Mouse (Mus musculus) spleen, postnatal 36 days (tissue): ENCODE results near the gene Nr1d1.

Experiments
- DNase-seq, 2 experiments: peaks; one replicate each; pipeline ENCODE4 v3.0.0; 2022; ENCODE audit warnings: low spot score in 2 of 2, mixed read lengths in 1 of 2

Nr1d1 gene

DNA sequence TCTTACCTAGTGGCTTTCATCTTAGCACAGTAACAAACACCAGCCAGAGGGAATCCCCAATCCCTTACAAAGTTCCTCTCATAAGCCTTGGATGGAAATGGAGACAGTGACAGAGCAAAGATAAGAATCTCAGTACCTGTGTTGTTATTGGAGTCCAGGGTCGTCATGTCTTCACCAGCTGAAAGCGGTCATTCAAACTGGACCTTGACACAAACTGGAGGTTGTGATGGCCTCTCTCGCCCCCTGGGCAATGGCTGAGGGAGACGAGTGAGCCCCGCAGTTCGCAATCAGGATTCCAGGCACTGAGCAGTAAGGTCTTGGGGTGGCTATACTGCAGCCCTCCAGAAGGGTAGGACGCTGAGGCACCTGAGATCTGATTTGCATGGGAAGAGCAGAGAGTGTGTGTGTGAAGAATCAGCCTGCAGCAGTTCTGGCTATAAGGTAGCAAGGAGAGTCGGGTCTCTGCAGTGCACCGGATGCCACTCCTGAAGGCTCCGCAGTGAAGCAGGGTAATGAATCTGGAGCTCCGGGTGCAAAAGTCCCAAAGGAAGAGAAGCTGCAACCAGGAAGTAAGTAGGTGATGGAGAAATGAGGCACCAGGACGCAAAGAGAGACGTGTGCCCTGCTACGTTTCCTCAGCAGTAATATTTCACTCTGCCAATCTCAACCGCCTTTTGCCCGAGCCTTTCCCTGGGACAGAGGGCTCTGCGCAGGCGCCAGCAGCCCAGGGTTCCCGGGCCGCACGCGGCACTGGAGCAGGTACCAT lies at the start of gene Nr1d1:
TSS of gene Nr1d1 (minus strand) at position 752 of the 766 bp plus-strand sequence.
- no peak for DNase-seq

- no peak for DNase-seq
Observed at GRCm38 (mm10) chr11:98820968-98821367, 45.8 kb upstream of the Nr1d1 start.

DNA sequence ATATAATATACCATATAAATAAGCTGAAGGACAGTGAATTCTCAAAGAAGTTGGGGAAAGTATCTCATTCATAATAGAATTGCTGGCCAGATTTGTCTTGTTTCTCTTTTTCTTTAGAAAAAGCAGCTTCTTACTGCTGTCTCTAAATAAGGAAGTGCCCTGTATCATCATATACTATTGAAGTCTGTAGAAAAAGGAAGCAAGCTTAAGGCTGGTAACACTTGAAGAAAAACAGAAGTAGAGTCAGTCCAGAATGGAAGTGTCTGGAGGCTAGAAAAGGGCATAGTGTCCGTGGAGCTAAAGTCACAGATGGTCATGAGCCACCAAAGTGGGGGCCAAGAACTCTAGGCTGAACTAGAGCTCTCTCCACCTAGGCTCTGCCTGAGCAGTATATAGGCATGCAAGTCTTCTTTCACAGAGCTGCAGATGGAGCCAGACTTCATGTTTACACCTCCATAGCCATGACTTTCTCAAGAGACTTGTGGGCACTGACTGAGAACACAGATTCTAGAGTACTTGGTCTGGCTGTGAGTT lies 41.6 kb upstream of the Nr1d1 start:
- DNase-seq = no peak

GRCm38 (mm10) chr11:98810686-98811085 lies 35.6 kb upstream of the Nr1d1 start:
- no peak for DNase-seq

DNA sequence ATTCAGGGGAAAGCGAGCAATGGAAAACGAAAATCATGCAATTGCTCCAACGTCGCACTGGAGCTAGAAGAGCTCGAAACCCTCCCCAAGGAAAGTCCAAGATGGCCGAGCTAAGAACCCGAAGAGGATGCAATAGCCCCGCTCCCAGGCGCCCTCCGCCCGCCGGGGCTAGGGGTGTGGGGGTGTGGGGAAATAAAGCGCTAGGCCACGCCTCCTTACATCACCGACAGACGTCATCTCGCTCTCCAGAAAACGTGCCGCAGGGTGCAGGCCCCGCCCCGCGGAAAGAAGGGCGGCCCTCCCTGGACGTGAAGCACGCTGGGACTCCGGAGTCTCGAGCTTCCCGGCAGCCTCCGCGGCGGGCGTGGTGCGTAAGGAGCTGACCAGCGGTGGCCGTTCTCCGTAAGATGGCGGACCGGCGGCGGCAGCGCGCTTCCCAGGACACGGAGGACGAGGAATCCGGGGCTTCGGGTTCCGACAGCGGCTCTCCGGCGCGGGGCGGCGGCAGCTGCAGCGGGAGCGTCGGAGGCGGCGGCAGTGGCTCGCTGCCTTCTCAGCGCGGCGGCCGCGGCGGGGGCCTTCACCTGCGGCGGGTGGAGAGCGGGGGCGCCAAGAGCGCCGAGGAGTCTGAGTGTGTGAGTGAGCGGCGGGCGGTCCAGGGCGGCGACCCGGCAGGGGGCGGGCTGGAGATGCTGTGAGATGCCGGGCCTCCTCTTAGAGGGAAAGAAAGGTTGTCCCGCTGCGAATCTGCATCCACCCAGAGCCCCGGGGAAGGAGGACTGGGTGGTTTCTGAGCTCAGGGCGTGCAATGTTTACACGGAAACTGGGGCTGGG lies 34.5 kb upstream of the Nr1d1 start:
- peak; percentile 99 for DNase-seq

DNA sequence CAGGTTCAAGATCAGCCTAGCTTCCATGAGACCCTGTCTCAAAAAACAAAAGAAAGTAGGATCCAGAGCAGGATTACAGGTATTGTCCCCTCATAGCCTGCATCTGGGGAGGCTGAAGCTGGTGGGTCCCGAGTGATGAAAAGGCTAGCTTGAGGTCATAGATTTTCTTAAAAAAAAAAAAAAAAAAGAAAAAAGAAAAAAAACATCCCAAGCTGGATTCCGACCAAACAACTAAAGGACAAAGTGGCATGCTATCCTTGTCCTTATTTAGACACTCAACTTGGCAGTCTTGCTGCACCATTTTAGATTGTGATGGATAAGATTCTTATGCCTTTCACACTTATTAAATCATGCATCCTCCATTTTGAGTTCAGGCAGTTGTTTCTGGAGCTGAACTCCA lies 33.3 kb upstream of the Nr1d1 start:
- no peak for DNase-seq

DNA sequence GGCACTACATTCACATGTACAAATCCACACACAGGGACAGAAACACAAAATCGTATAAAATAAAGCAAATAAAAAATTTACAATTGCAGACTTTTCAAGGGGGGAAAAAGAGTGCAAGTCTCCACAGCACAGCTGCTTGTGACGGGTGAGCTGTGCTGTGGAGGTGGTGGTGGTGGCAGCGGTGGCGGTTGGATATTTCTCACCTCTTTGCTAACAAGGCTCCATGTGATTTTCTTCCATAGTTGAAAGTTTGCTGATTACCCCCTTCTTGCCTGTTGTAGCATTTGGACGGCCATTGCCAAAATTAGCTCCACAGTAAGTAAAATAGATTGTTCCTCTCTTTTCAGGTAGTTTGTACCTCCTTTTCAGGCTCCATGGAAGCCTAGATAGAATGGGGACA lies 29.5 kb upstream of the Nr1d1 start, which contains the start of gene Casc3:
TSS of gene Casc3 (plus strand) at position 301 of the 400 bp plus-strand sequence.
- DNase-seq = no peak

DNA sequence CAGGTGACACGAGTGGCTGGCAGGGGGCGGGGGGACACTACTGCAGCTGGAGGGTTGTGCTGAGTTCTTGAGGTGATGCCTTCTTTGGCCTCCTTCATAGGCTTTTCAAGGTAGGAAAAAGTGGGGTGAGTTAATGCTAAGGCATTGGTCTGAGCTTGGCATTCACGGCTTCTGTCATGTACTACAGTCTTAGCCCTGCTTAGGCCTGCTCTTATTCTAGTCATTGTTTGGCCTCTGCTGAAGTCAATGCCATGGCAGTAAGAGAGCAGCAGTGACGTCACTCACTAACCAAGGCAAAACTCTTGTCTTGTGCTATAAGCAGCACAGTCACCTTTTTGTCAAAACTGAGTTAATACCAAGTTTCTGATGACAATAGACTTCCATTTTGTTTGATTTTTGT lies 22.8 kb upstream of the Nr1d1 start:
- no peak for DNase-seq

DNA sequence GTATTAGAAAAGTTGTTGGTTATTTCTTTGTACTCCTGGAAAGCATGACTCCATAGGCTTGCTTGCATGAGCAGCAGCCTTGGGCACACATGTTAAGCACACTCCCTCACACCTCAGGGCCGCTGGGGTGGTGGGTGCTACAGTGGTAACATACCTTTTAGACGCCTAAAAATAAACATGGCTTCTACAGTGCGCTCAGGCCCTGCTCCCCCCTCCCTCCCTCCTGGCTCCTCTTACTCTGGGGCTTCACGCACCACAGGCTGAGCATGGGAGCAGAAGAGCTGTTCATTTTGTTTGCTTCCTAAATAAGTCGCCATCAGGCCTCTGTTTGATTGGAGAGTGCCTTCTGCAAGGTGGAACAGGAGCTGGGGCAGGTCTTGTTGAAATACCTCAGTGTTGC lies 22.2 kb upstream of the Nr1d1 start:
- DNase-seq = no peak

DNA sequence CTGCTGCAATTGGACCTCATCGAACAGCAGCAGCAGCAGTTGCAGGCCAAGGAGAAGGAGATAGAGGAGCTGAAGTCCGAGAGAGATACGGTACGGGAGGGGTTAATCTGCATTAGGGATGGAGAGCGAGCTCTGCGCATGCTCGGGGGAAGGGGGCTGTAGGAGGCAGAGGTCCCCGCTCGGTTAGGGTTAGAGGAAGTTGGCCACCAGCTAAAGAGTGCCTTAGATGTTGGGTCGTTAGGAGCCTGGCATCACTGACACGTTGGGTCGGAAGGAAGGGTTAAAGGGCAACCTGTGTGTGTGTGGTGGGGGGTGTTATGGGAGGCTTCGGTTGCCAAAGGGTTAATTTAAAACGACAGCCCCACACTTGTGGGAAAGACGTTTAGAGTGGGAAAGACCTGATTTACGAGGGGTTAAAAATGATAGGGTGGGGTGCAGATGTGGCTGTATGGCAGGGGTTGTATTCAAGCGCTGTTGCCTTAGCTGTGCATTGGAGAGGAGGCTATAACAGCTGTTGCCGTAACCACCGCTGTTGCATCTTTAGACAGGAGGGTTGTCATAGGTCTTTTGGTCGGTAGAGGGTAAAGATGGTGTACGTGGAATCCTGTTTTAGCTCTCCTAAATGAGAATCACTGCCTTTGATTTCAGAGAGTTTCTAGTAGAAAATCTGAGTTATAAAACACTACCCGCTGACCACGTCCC lies 21.5 kb upstream of the Nr1d1 start:
- peak; percentile 72 to 76 for DNase-seq

- peak; percentile 56 to 60 for DNase-seq
Observed at GRCm38 (mm10) chr11:98795714-98796514, 20.8 kb upstream of the Nr1d1 start.

GRCm38 (mm10) chr11:98795015-98795713 lies 20.0 kb upstream of the Nr1d1 start, which contains the start of gene Msl1:
Gene Msl1, plus strand, starts transcription at chr11:98795516.
- DNase-seq = peak; percentile 85 to 87

- DNase-seq = peak; percentile 75
Observed at GRCm38 (mm10) chr11:98794469-98795014, 19.4 kb upstream of the Nr1d1 start.

- DNase-seq = no peak
Observed at GRCm38 (mm10) chr11:98792081-98792480, 16.9 kb upstream of the Nr1d1 start.

DNA sequence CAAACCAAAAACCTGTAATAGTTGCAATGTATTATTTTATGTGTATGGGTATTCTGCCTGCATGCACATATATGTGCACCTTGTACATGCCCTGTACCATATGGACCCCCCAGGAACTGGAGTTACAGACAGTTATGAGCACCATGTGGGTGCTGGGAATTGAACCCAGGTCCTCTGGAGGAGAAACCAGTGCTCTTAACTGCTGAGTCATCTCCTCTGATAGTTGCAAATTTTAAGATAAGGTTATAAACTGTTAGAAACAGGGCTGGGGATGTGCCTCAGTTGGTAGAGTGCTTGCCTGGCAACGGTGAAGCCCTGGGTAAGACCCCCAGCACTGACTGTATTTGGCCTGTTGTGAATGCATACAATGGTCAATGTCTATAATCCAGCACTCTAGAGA lies 16.3 kb upstream of the Nr1d1 start:
- no peak for DNase-seq

- no peak for DNase-seq
Observed at GRCm38 (mm10) chr11:98790631-98791205, 15.6 kb upstream of the Nr1d1 start.

DNA sequence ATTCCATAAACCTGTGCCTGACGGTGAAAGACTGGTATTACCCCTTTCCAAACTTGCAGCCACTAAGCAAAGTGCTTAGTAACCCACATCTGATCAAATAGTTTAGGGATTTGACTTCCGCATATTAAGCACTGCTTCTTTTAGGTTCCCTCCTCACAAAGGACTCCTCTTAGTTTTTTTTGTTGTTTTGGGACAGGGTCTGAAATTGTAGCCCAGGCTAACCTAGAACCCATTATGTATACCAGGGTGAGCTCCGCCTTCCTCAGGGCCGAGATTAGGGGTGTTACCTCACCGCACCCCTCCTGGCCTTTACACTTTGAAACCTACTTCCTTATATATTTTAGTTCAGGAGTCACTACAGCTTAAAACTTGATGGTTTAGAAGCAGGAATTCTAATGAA lies 14.7 kb upstream of the Nr1d1 start:
- DNase-seq = no peak

DNA sequence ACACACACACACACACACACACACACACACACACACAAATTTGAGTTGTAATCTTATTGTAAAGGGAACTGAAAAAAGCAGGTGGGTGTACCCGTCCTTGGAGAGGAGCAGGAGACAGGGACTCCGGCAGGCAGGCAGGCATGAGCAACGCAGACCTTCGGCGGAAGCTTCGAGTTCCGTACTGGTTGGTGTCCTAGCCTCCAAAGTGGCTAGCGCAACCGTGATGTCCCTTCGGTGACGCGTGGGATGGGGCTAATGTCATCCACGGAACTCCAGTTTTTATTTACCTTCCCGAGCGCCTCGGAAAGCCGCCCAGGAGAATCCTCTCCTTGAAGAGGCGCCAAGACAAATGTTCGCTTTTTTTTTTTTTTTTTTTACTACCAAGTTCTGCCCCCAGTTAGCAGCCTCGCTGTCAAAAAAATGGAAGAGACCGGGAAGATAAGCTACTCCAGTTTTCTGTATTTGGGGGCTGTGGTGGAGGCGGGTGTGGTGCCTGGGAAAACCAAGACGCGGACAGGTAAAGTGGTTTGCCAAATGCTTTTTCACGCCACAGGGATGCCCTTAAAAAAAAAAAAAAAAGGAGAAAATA lies 14.2 kb upstream of the Nr1d1 start:
- no peak for DNase-seq

GRCm38 (mm10) chr11:98788550-98789218 lies 13.6 kb upstream of the Nr1d1 start:
- peak; percentile 93 to 94 for DNase-seq
